Mouse (Mus musculus): Measurements from ENCODE around the gene Cfap97d1. TPM values are rescaled to one million over a fixed set of nuclear protein-coding genes. Genes with fewer than 3 reads are reported as not detected.

Cfap97d1 gene
- polyA plus RNA-seq, 1 experiment from 2014 or later: not detected

GRCm38 (mm10) chr11:101953441-101953840 is 30.6 kb upstream of the Cfap97d1 start:
- H3K4me2 ChIP-seq: peak overlapping the region; percentile 43
- peak overlapping the region; percentile 70 for H3K27ac ChIP-seq (ENCODE audit: low read depth, low read length)

GRCm38 (mm10) chr11:101957476-101957875 is 26.6 kb upstream of the Cfap97d1 start:
- no peak overlapping the region for H3K9ac ChIP-seq (ENCODE audit: low read depth, low read length)
- no peak overlapping the region for H3K4me2 ChIP-seq
- H3K9me3 ChIP-seq (replicated peaks; ENCODE audit: control insufficient read depth, low read length): no peaks in the 10 kb centered on the region
- peaks cover 18% of the 10 kb centered on the region for H3K27me3 ChIP-seq (ENCODE audit: control insufficient read depth, insufficient read depth, low read length)
- H3K27ac ChIP-seq (ENCODE audit: low read depth, low read length): no peak overlapping the region
- no peaks in the 10 kb centered on the region for H3K36me3 ChIP-seq (ENCODE audit: control insufficient read depth, insufficient read depth, low read length)
- peaks cover 10% of the 10 kb centered on the region for H3K4me1 ChIP-seq (ENCODE audit: control insufficient read depth, insufficient read depth, low read length)
- WGBS (ENCODE audit: insufficient replicate concordance): 67% methylated on average over 5 of the region's 5 CpGs
- ATAC-seq (replicated peaks; ENCODE audit: insufficient number of reproducible peaks, low FRiP score, low TSS enrichment): no peak
- no peak overlapping the region for H3K4me3 ChIP-seq (ENCODE audit: low read depth, low read length)

More at GRCm38 (mm10) chr11:101953441-101953840, 30.6 kb upstream of the Cfap97d1 start:
- no peak overlapping the region for H3K9ac ChIP-seq (ENCODE audit: low read depth, low read length)
- H3K9me3 ChIP-seq (replicated peaks; ENCODE audit: control insufficient read depth, low read length): no peaks in the 10 kb centered on the region
- WGBS (ENCODE audit: insufficient replicate concordance): 38% methylated on average over 4 of the region's 4 CpGs
- peaks cover 19% of the 10 kb centered on the region for H3K4me1 ChIP-seq (ENCODE audit: control insufficient read depth, insufficient read depth, low read length)
- no peak overlapping the region for H3K4me3 ChIP-seq (ENCODE audit: low read depth, low read length)
- no peaks in the 10 kb centered on the region for H3K36me3 ChIP-seq (ENCODE audit: control insufficient read depth, insufficient read depth, low read length)
- peaks cover 4% of the 10 kb centered on the region; the same call in 1 of the 2 replicates for H3K27me3 ChIP-seq (ENCODE audit: control insufficient read depth, insufficient read depth, low read length)
- no peak for ATAC-seq (replicated peaks; ENCODE audit: insufficient number of reproducible peaks, low FRiP score, low TSS enrichment)

DNA sequence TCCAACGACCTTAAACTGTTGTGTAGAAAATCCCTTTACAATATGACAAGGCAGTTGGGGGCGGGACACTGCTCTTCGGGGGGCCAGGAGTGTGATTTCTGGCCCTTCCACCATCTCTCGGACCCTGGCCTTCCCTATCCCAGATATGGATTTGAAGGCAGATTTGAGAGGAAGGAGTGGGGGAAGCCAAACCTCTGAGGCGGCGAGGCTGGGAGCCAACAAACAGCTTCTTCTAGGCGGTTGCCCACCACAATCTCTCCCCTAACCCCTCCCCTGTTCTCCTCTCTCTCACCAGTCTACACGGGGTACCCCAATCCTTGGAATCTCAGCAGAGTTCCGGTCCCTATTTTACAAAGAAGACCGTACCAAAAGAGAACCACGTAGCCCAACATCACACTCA is 21.0 kb upstream of the Cfap97d1 start:
- ATAC-seq (replicated peaks; ENCODE audit: insufficient number of reproducible peaks, low FRiP score, low TSS enrichment): no peak; the same call in 1 of the 2 replicates
- H3K4me3 ChIP-seq (ENCODE audit: low read depth, low read length): peak overlapping the region; percentile 53
- 4% methylated on average over 11 of the region's 11 CpGs for WGBS (ENCODE audit: insufficient replicate concordance)
- H3K4me2 ChIP-seq: peak overlapping the region; percentile 95
- H3K4me1 ChIP-seq (ENCODE audit: control insufficient read depth, insufficient read depth, low read length): peaks cover 13% of the 10 kb centered on the region; the same call in 1 of the 2 replicates
- peak overlapping the region; percentile 70; the same call in 1 of the 2 replicates for H3K9ac ChIP-seq (ENCODE audit: low read depth, low read length)
- no peaks in the 10 kb centered on the region for H3K36me3 ChIP-seq (ENCODE audit: control insufficient read depth, insufficient read depth, low read length)
- peaks cover 62% of the 10 kb centered on the region for H3K27me3 ChIP-seq (ENCODE audit: control insufficient read depth, insufficient read depth, low read length)
- no peaks in the 10 kb centered on the region for H3K9me3 ChIP-seq (replicated peaks; ENCODE audit: control insufficient read depth, low read length)
- H3K27ac ChIP-seq (ENCODE audit: low read depth, low read length): no peak overlapping the region

DNA sequence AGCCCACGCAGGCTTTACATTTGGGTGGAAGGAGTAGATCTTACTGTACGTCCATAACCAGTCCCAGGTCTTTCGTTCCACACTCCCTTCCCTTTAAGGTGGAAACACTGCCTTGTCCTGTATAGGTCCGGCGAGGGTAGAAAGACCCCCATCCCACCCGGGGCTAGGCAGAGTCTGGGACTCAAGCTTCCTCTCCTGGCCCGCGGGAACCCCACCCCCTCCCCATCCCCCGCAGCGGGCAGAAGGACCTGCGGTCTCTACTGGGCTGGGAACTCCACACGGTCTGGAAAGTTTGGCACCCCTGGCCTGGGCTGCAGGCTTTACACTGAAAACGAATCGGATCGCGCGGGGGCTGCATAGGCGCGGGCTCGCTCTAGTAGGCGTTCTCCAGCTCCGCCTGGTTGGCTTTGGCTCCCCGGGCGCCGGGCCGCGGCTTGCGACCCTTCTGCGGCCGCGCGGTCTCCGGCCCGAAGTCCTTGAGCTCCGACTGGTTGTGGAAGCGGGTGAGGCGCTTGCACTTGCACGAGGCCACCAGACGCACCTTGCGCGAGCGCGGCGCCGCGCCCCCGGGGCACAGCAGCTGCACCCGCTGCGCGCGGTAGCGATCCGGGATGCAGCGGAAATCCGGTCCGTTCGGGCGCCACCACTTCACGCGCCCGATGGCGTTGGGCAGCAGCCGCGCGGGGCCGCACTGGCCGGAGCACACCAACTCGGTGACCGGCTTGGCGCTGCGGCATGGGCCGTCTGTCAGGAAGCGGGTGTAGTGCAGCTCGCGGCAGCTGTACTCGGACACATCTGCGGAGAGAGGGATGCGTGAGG is 20.4 kb upstream of the Cfap97d1 start:
- H3K27me3 ChIP-seq (ENCODE audit: control insufficient read depth, insufficient read depth, low read length): peaks cover 62% of the 10 kb centered on the region
- H3K9ac ChIP-seq (ENCODE audit: low read depth, low read length): peak overlapping the region; percentile 70
- H3K4me3 ChIP-seq (ENCODE audit: low read depth, low read length): peak overlapping the region; percentile 53
- H3K27ac ChIP-seq (ENCODE audit: low read depth, low read length): 0 out of 2 replicates have a peak overlapping the region, but pooled peaks have one; percentile 25
- peaks cover 18% of the 10 kb centered on the region for H3K4me1 ChIP-seq (ENCODE audit: control insufficient read depth, insufficient read depth, low read length)
- no peak for ATAC-seq (replicated peaks; ENCODE audit: insufficient number of reproducible peaks, low FRiP score, low TSS enrichment)
- WGBS (ENCODE audit: insufficient replicate concordance): under 1% methylated on average over 77 of the region's 78 CpGs
- H3K4me2 ChIP-seq: peak overlapping the region; percentile 95
- H3K9me3 ChIP-seq (replicated peaks; ENCODE audit: control insufficient read depth, low read length): no peaks in the 10 kb centered on the region
- H3K36me3 ChIP-seq (ENCODE audit: control insufficient read depth, insufficient read depth, low read length): no peaks in the 10 kb centered on the region

DNA sequence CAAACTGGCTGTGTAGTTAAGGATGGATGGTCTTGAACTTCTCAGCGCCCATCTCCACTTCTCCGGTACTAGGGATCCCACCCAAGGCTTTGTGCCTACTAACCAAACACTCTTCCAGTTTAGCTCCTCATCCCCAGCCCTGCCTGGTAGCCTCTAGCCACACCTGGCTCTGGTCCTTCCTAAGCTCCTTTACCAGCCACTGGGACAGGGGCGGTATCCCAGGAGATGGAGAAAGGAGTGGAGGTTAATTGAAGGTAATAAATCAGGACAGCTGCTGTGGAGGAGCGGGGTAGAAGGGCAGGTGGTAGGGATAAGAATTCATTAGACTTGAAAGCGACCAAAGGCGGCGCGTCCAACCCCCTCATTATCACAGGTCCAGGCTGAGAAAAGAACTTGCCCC is 19.4 kb upstream of the Cfap97d1 start:
- Histone ChIP-seq H3K9ac (ENCODE audit: low read depth, low read length) (no peak overlapping the region; the same call in 1 of the 2 replicates), H3K4me2 (peak overlapping the region; percentile 95), H3K9me3 (replicated peaks; ENCODE audit: control insufficient read depth, low read length) (no peaks in the 10 kb centered on the region), H3K4me3 (ENCODE audit: low read depth, low read length) (peak overlapping the region; percentile 53), H3K27ac (ENCODE audit: low read depth, low read length) (no peak overlapping the region), H3K36me3 (ENCODE audit: control insufficient read depth, insufficient read depth, low read length) (no peaks in the 10 kb centered on the region), H3K4me1 (ENCODE audit: control insufficient read depth, insufficient read depth, low read length) (peaks cover 19% of the 10 kb centered on the region), H3K27me3 (ENCODE audit: control insufficient read depth, insufficient read depth, low read length) (peaks cover 62% of the 10 kb centered on the region)
- no peak for ATAC-seq (replicated peaks; ENCODE audit: insufficient number of reproducible peaks, low FRiP score, low TSS enrichment)
- whole genome bisulfite sequencing (ENCODE audit: insufficient replicate concordance): 5% methylated on average over 8 of the region's 8 CpGs

DNA sequence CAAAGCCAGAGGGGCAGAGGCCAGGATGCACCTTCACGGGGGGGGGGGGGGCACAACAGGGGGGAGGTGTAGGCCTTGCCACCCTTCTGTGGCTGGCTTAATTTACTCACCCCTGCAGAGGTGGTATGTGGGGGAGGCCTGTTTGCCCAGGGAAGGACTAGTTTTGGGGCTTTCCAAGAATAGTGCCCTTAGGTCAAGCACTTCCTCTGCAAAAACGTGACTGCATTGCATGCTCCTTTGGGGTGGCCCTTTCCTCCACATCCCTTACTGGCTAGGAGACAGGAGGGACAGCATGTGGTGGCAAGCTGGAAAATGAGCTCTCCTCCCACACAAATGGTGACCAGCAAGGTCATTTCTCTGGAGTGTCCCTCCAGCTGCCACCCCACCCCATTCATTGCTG is 18.5 kb upstream of the Cfap97d1 start:
- Histone ChIP-seq H3K27me3 (ENCODE audit: control insufficient read depth, insufficient read depth, low read length) (peaks cover 61% of the 10 kb centered on the region), H3K4me2 (peak overlapping the region; percentile 95), H3K4me1 (ENCODE audit: control insufficient read depth, insufficient read depth, low read length) (peaks cover 19% of the 10 kb centered on the region), H3K9ac (ENCODE audit: low read depth, low read length) (no peak overlapping the region), H3K4me3 (ENCODE audit: low read depth, low read length) (no peak overlapping the region), H3K27ac (ENCODE audit: low read depth, low read length) (no peak overlapping the region), H3K9me3 (replicated peaks; ENCODE audit: control insufficient read depth, low read length) (no peaks in the 10 kb centered on the region), H3K36me3 (ENCODE audit: control insufficient read depth, insufficient read depth, low read length) (no peaks in the 10 kb centered on the region)
- no peak for ATAC-seq (replicated peaks; ENCODE audit: insufficient number of reproducible peaks, low FRiP score, low TSS enrichment)
- WGBS (ENCODE audit: insufficient replicate concordance): 20% methylated on average over 2 of the region's 2 CpGs

DNA sequence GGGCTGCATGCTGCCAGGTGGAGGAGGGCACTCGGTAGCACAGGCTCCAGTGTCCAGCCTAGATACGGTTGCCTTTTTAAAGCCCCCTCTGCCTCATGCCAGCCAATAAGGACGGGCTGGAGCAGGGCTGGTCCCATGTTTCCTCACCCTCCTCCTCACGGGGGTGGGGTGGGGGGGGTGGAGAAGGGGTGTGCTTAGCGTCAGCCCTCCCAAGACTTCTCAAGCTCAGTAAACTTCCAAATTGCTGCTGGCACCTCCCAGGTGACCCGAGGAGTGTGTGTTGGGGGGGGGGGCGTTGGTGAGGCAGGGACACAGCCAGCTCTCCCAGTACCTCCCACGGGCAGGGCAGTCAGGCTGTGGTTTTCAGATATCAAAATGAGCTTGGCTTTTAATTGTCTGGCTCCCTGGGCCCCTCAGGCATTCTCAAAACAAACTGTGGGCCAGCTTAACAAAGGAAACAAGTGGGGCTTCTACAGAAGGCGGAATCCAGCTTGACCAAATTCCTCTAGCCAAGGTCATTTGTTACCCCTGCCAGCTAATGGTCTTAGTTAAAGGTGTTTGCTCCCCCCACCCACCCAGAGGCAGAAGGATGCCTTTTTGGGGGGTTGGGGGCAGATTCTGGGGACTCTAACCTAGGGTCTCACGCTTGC is 17.0 kb upstream of the Cfap97d1 start, which contains the start of gene Sost:
Sost (minus strand) TSS at position 51 of the 650 bp plus-strand sequence.
- no peaks in the 10 kb centered on the region for H3K9me3 ChIP-seq (replicated peaks; ENCODE audit: control insufficient read depth, low read length)
- no peak for ATAC-seq (replicated peaks; ENCODE audit: insufficient number of reproducible peaks, low FRiP score, low TSS enrichment)
- H3K9ac ChIP-seq (ENCODE audit: low read depth, low read length): peak within 1 kb of the TSS; percentile 8; the same call in 1 of the 2 replicates
- WGBS (ENCODE audit: insufficient replicate concordance): 22% methylated on average over 10 of the region's 10 CpGs
- no peak within 1 kb of the TSS; the same call in 1 of the 2 replicates for H3K27ac ChIP-seq (ENCODE audit: low read depth, low read length)
- H3K36me3 ChIP-seq (ENCODE audit: control insufficient read depth, insufficient read depth, low read length): 0 out of 2 replicates have a peak, but pooled peaks cover 1% of the 10 kb centered on the region
- H3K27me3 ChIP-seq (ENCODE audit: control insufficient read depth, insufficient read depth, low read length): peaks cover 47% of the 10 kb centered on the region
- no peak within 1 kb of the TSS; the same call in 1 of the 2 replicates for H3K4me3 ChIP-seq (ENCODE audit: low read depth, low read length)
- H3K4me2 ChIP-seq: peak within 1 kb of the TSS; percentile 95
- H3K4me1 ChIP-seq (ENCODE audit: control insufficient read depth, insufficient read depth, low read length): peaks cover 19% of the 10 kb centered on the region

GRCm38 (mm10) chr11:101968311-101968710 is 15.8 kb upstream of the Cfap97d1 start:
- no peak for ATAC-seq (replicated peaks; ENCODE audit: insufficient number of reproducible peaks, low FRiP score, low TSS enrichment)
- Histone ChIP-seq H3K27me3 (ENCODE audit: control insufficient read depth, insufficient read depth, low read length) (peaks cover 39% of the 10 kb centered on the region), H3K27ac (ENCODE audit: low read depth, low read length) (peak overlapping the region; percentile 32; the same call in 1 of the 2 replicates), H3K4me3 (ENCODE audit: low read depth, low read length) (no peak overlapping the region), H3K36me3 (ENCODE audit: control insufficient read depth, insufficient read depth, low read length) (0 out of 2 replicates have a peak, but pooled peaks cover 2% of the 10 kb centered on the region), H3K4me1 (ENCODE audit: control insufficient read depth, insufficient read depth, low read length) (peaks cover 14% of the 10 kb centered on the region), H3K4me2 (peak overlapping the region; percentile 10), H3K9me3 (replicated peaks; ENCODE audit: control insufficient read depth, low read length) (no peaks in the 10 kb centered on the region), H3K9ac (ENCODE audit: low read depth, low read length) (peak overlapping the region; percentile 18; the same call in 1 of the 2 replicates)
- 6% methylated on average over 7 of the region's 7 CpGs for WGBS (ENCODE audit: insufficient replicate concordance)
